Mouse (Mus musculus) myocyte (in vitro differentiated cells): ENCODE data around the gene Gm20388. TPM values are rescaled to one million over a fixed set of nuclear protein-coding genes. Genes with fewer than 3 reads are reported as not detected.
A peak's percentile ranks its signal among the peaks of the same experiment; 100 is the strongest.

Source experiments
- H3K27me3 ChIP-seq: one replicate; pipeline ENCODE4 v1.6.1; 2011; ENCODE audit not compliant: control insufficient read depth, insufficient read depth, insufficient read length
- H3K36me3 ChIP-seq: one replicate; pipeline ENCODE4 v1.6.1; 2011; ENCODE audit not compliant: control insufficient read depth, insufficient read depth
- H3K4me2 ChIP-seq: one replicate; pipeline ENCODE4 v1.6.1; 2011; ENCODE audit warnings: low read depth, control low read depth
- H3K4me3 ChIP-seq: one replicate; pipeline ENCODE4 v1.5.1; 2011; ENCODE audit warnings: mild to moderate bottlenecking, control low read depth, moderate library complexity
- H3K79me2 ChIP-seq: one replicate; pipeline ENCODE4 v1.6.1; 2011; ENCODE audit not compliant: control insufficient read depth, insufficient read depth
- H3ac ChIP-seq: one replicate; pipeline ENCODE4 v1.6.1; 2011; ENCODE audit not compliant: control insufficient read depth, insufficient read length
- CEBPB ChIP-seq: IDR thresholded peaks from 2 replicates; pipeline ENCODE4 v1.6.1; 2011; ENCODE audit warnings: mild to moderate bottlenecking, moderate library complexity; ENCODE audit not compliant: poor library complexity, insufficient read depth, severe bottlenecking
- E2F4 ChIP-seq: IDR thresholded peaks from one replicate; pipeline ENCODE4 v1.6.1; 2011; ENCODE audit warnings: mild to moderate bottlenecking, control low read depth, moderate library complexity; ENCODE audit not compliant: insufficient read depth
- MAX ChIP-seq: IDR thresholded peaks from one replicate; pipeline ENCODE4 v1.6.1; 2011; ENCODE audit warnings: low read depth, mild to moderate bottlenecking, control low read depth
- MYOD1 ChIP-seq, 3 experiments: IDR thresholded peaks; one replicate each; pipeline ENCODE4 v1.6.1; 2011; ENCODE audit warnings: control low read depth in 2 of 3, low read depth in 2 of 3, mild to moderate bottlenecking in 2 of 3, moderate library complexity in 1 of 3; ENCODE audit not compliant: insufficient read length in 2 of 3, control insufficient read depth in 1 of 3
- MYOG ChIP-seq, 3 experiments: IDR thresholded peaks; one replicate each; pipeline ENCODE4 v1.6.1; 2011; ENCODE audit warnings: control low read depth in 2 of 3, low read depth in 2 of 3, mild to moderate bottlenecking in 2 of 3; ENCODE audit not compliant: insufficient read length in 2 of 3, control insufficient read depth in 1 of 3, insufficient read depth in 1 of 3
- POLR2A ChIP-seq: IDR thresholded peaks from one replicate; pipeline ENCODE4 v1.6.1; 2011; ENCODE audit warnings: low read depth, mild to moderate bottlenecking, control low read depth, moderate library complexity; ENCODE audit not compliant: insufficient read length
- POLR2AphosphoS2 ChIP-seq: IDR thresholded peaks from one replicate; pipeline ENCODE4 v1.6.1; 2011; ENCODE audit warnings: low read depth, control low read depth; ENCODE audit not compliant: insufficient read length
- REST ChIP-seq: IDR thresholded peaks from one replicate; pipeline ENCODE4 v1.6.1; 2011; ENCODE audit warnings: mild to moderate bottlenecking, control low read depth, moderate library complexity; ENCODE audit not compliant: insufficient read depth, insufficient read length
- SRF ChIP-seq: IDR thresholded peaks from one replicate; pipeline ENCODE4 v1.6.1; 2011; ENCODE audit warnings: low read depth; ENCODE audit not compliant: control insufficient read depth, insufficient read length
- TCF12 ChIP-seq: IDR thresholded peaks from one replicate; pipeline ENCODE4 v1.6.1; 2011; ENCODE audit warnings: mild to moderate bottlenecking, control low read depth; ENCODE audit not compliant: poor library complexity, insufficient read depth, severe bottlenecking
- TCF3 ChIP-seq: IDR thresholded peaks from one replicate; pipeline ENCODE4 v1.6.1; 2011; ENCODE audit warnings: low read depth, control low read depth; ENCODE audit not compliant: insufficient read length
- USF1 ChIP-seq: IDR thresholded peaks from one replicate; pipeline ENCODE4 v1.6.1; 2011; ENCODE audit warnings: low read depth, mild to moderate bottlenecking, control low read depth, moderate library complexity
- polyA plus RNA-seq: library from polyadenylated mRNA; unstranded; fragments of >200 nt; fragmentation: generic; extraction: Trizol; gene quantifications from one replicate; pipeline ENCODE4 v1.2.1, GENCODE M21; 2012; ENCODE audit warnings: missing spikeins

The Gm20388 gene
- polyA plus RNA-seq, 1 experiment = 15.3 TPM

GRCm38 (mm10) chr8:123248596-123248995 lies 3338.0 kb downstream of the Gm20388 start:
- Histone ChIP-seq H3K79me2 (peaks cover 9% of the 10 kb centered on the region), H3K4me2 (no peak overlapping the region), H3K36me3 (no peaks in the 10 kb centered on the region), H3K4me3 (no peak overlapping the region), H3K27me3 (no peaks in the 10 kb centered on the region), H3ac (no peak overlapping the region)
- TF ChIP-seq POLR2A = no peak
- TF ChIP-seq MYOD1 (IDR thresholded peaks at IDR 0.05; ENCODE audit: control insufficient read depth in 1 of 3, insufficient read length in 2 of 3, low read depth in 2 of 3) = no peak
- no peak for TF ChIP-seq TCF12
- TF ChIP-seq POLR2AphosphoS2 = no peak

GRCm38 (mm10) chr8:123250940-123251339 lies 3340.3 kb downstream of the Gm20388 start:
- Histone ChIP-seq H3K4me2 (no peak overlapping the region), H3K79me2 (peaks cover 22% of the 10 kb centered on the region), H3ac (no peak overlapping the region), H3K4me3 (no peak overlapping the region), H3K36me3 (no peaks in the 10 kb centered on the region), H3K27me3 (no peaks in the 10 kb centered on the region)
- TF ChIP-seq POLR2AphosphoS2 (no peak), MYOG (IDR thresholded peaks at IDR 0.05; ENCODE audit: control insufficient read depth in 1 of 3, insufficient read depth in 1 of 3, insufficient read length in 2 of 3, low read depth in 2 of 3) (no peak)

- TF ChIP-seq MYOG (IDR thresholded peaks at IDR 0.05; ENCODE audit: control insufficient read depth in 1 of 3, insufficient read depth in 1 of 3, insufficient read length in 2 of 3, low read depth in 2 of 3) (no peak), POLR2A (no peak)
- Histone ChIP-seq H3K36me3 (no peaks in the 10 kb centered on the region), H3K27me3 (no peaks in the 10 kb centered on the region), H3ac (no peak overlapping the region), H3K4me3 (peak overlapping the region; percentile 58), H3K79me2 (peaks cover 23% of the 10 kb centered on the region), H3K4me2 (peak overlapping the region; percentile 76)
These were observed 3342.3 kb downstream of the Gm20388 start for GRCm38 (mm10) chr8:123252925-123253324.

- peak overlapping the region; percentile 76 for H3K4me2 ChIP-seq
- no peak for TF ChIP-seq REST
- peak; percentile 62 for TF ChIP-seq POLR2A
- peak overlapping the region; percentile 60 for H3ac ChIP-seq
- H3K36me3 ChIP-seq = no peaks in the 10 kb centered on the region
- H3K4me3 ChIP-seq = peak overlapping the region; percentile 58
- H3K79me2 ChIP-seq = peaks cover 23% of the 10 kb centered on the region
- H3K27me3 ChIP-seq = no peaks in the 10 kb centered on the region
These were observed 3342.9 kb downstream of the Gm20388 start for GRCm38 (mm10) chr8:123253451-123254098.

- Histone ChIP-seq H3K79me2 (peaks cover 23% of the 10 kb centered on the region), H3K4me2 (peak within 1 kb of the TSS; percentile 77), H3K4me3 (peak within 1 kb of the TSS; percentile 58), H3K36me3 (peaks cover 3% of the 10 kb centered on the region), H3ac (peak within 1 kb of the TSS; percentile 60), H3K27me3 (no peaks in the 10 kb centered on the region)
- peak; percentile 58 for TF ChIP-seq POLR2AphosphoS2
- TF ChIP-seq MYOD1 (IDR thresholded peaks at IDR 0.05; ENCODE audit: control insufficient read depth in 1 of 3, insufficient read length in 2 of 3, low read depth in 2 of 3) = peak in 1 of 3 experiments; percentile 40
- peak; percentile 71 for TF ChIP-seq POLR2A
- no peak for TF ChIP-seq MAX
- no peak for TF ChIP-seq SRF
- TF ChIP-seq REST = peak; percentile 8
- TF ChIP-seq MYOG (IDR thresholded peaks at IDR 0.05; ENCODE audit: control insufficient read depth in 1 of 3, insufficient read depth in 1 of 3, insufficient read length in 2 of 3, low read depth in 2 of 3) = peak in 2 of 3 experiments; percentile 48 to 49
These were observed 3343.7 kb downstream of the Gm20388 start, which contains the start of the genes Zfp276 and Vps9d1 for GRCm38 (mm10) chr8:123254099-123254885. Zfp276 (plus strand) TSS chr8:123254195. Vps9d1 (minus strand) TSS chr8:123254348.

GRCm38 (mm10) chr8:123255170-123255569 lies 3344.5 kb downstream of the Gm20388 start:
- Histone ChIP-seq H3K4me2 (peak overlapping the region; percentile 77), H3K36me3 (peaks cover 9% of the 10 kb centered on the region), H3K79me2 (peaks cover 23% of the 10 kb centered on the region), H3K4me3 (peak overlapping the region; percentile 58), H3ac (peak overlapping the region; percentile 60), H3K27me3 (no peaks in the 10 kb centered on the region)
- TF ChIP-seq REST (no peak), MYOD1 (IDR thresholded peaks at IDR 0.05; ENCODE audit: control insufficient read depth in 1 of 3, insufficient read length in 2 of 3, low read depth in 2 of 3) (no peak), POLR2AphosphoS2 (no peak), POLR2A (no peak), TCF3 (no peak), E2F4 (no peak), USF1 (no peak), CEBPB (no peak), SRF (no peak), MYOG (IDR thresholded peaks at IDR 0.05; ENCODE audit: control insufficient read depth in 1 of 3, insufficient read depth in 1 of 3, insufficient read length in 2 of 3, low read depth in 2 of 3) (no peak), MAX (no peak), TCF12 (no peak)
